Mouse (Mus musculus): ENCODE measurements around the gene Olfr297.

Gene Olfr297

DNA sequence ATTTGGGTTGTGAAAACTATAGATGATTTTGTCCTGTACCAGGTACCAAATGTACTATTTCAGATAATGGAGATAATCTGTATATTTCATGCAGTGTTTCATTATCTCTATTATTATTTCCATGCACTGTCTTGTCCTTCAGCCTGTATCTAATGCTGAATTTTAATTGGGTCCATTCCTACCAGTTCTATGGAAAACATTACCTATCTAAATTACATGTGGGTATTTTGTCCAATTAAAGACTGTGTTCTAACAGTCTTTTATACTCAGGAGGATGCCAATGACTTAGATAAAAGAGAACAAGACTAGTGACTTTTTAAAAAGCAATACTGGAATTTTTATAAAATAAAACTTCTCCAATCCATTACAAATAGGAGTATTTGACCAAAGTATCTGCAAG is at the start of gene Olfr297:
Gene Olfr297 (plus strand): TSS at position 301 of the 400 bp plus-strand sequence.
- DNase-seq (ENCODE audit: low spot score), result no peak

DNA sequence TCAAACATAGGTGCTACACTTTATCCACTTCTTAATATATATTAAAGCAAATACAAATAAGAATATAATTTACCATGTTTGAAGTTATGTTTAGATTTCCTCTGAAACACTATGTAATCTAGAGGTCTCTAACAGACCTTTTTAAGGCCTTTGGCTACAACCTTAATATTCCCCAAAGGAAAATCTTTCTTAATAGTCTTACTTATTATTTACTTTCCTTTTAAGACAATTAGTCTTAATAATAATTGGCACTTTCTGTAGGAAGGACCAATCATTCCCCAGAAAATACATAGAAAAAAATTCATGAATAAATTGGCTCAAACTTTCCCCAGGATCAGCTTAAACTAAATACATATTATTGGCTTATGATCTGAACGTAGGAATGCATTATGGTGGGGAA is 27.4 kb upstream of the Olfr297 start, which contains the start of gene Olfr298:
Gene Olfr298 (minus strand): TSS at position 101 of the 400 bp plus-strand sequence.
- no peak for DNase-seq (ENCODE audit: low spot score)
